Mouse (Mus musculus) midbrain, postnatal 0 days (tissue): ENCODE measurements around the gene Copz1. TPM values are rescaled to one million over a fixed set of nuclear protein-coding genes. Genes with fewer than 3 reads are reported as not detected.

Experiments used
- ATAC-seq: fragments of 200-750 bp; cut with Nextera tagmentation; 2 replicates; pipeline ENCODE4 v1.8.0; 2017; ENCODE audit warnings: moderate number of reproducible peaks, mild to moderate bottlenecking, moderate TSS enrichment, moderate library complexity; ENCODE audit not compliant: low FRiP score
- DNase-seq: peaks from one replicate; pipeline ENCODE4 v3.0.0-alpha.2; 2015; ENCODE audit warnings: low spot score
- H3K27ac ChIP-seq: fragments of 300-500 bp; sonication (generic); 2 replicates; pipeline ENCODE4 v1.5.1; 2014; ENCODE audit warnings: low read depth, mild to moderate bottlenecking, low read length, mixed read lengths
- H3K27me3 ChIP-seq: fragments of 300-500 bp; sonication (generic); 2 replicates; pipeline ENCODE4 v1.6.1; 2014; ENCODE audit warnings: low read length, control low read depth, mixed read lengths; ENCODE audit not compliant: insufficient read depth
- H3K36me3 ChIP-seq: fragments of 300-500 bp; sonication (generic); 2 replicates; pipeline ENCODE4 v1.6.1; 2014; ENCODE audit warnings: low read length, control low read depth, mixed read lengths; ENCODE audit not compliant: insufficient read depth
- H3K4me1 ChIP-seq: fragments of 300-500 bp; sonication (generic); 2 replicates; pipeline ENCODE4 v1.6.1; 2014; ENCODE audit warnings: mild to moderate bottlenecking, control low read depth, antibody characterized with exemption, low read length, mixed read lengths; ENCODE audit not compliant: insufficient read depth
- H3K4me2 ChIP-seq: fragments of 300-500 bp; sonication (generic); 2 replicates; pipeline ENCODE4 v1.6.1; 2014; ENCODE audit warnings: low read depth, mild to moderate bottlenecking, low read length, mixed read lengths; ENCODE audit not compliant: poor library complexity, severe bottlenecking
- H3K4me3 ChIP-seq: fragments of 300-500 bp; sonication (generic); 2 replicates; pipeline ENCODE4 v1.5.1; 2014; ENCODE audit warnings: low read depth, mild to moderate bottlenecking, low read length, moderate library complexity
- H3K9ac ChIP-seq: fragments of 300-500 bp; sonication (generic); replicated peaks from 2 replicates; pipeline ENCODE4 v1.6.1; 2014; ENCODE audit warnings: mild to moderate bottlenecking, low read length, moderate library complexity, mixed read lengths; ENCODE audit not compliant: poor library complexity, severe bottlenecking
- H3K9me3 ChIP-seq: fragments of 300-500 bp; sonication (generic); 2 replicates; pipeline ENCODE4 v1.6.1; 2016; ENCODE audit warnings: low read length, control low read depth
- CTCF ChIP-seq: IDR thresholded peaks from 2 replicates; pipeline ENCODE4 v1.5.1; 2016; ENCODE audit warnings: antibody characterized with exemption, mild to moderate bottlenecking
- WGBS: fragments of 180-500 bp; shearing (Covaris S2); extraction: QIAGEN DNeasy Blood & Tissue Kit; methylation state at CpG from one replicate; pipeline ENCODE4 v1.1.7; 2014; 5-methylcytosine and 5-hydroxymethylcytosine counted together
- polyA plus RNA-seq: library from polyadenylated mRNA; unstranded; fragments of >200 nt; fragmentation: Nextera tagmentation; extraction: Ambion mirVana; gene quantifications from 2 replicates; pipeline ENCODE4 v1.2.1, GENCODE M21; 2015
- total RNA-seq: library from RNA; depleted of rRNA; stranded (reverse); fragments of >200 nt; gene quantifications from 2 replicates; pipeline ENCODE4 v1.2.3, GENCODE M21; 2014

Gene Copz1
- total and polyA plus RNA-seq, 2 experiments from 2014 or later = 151 to 178 TPM

DNA sequence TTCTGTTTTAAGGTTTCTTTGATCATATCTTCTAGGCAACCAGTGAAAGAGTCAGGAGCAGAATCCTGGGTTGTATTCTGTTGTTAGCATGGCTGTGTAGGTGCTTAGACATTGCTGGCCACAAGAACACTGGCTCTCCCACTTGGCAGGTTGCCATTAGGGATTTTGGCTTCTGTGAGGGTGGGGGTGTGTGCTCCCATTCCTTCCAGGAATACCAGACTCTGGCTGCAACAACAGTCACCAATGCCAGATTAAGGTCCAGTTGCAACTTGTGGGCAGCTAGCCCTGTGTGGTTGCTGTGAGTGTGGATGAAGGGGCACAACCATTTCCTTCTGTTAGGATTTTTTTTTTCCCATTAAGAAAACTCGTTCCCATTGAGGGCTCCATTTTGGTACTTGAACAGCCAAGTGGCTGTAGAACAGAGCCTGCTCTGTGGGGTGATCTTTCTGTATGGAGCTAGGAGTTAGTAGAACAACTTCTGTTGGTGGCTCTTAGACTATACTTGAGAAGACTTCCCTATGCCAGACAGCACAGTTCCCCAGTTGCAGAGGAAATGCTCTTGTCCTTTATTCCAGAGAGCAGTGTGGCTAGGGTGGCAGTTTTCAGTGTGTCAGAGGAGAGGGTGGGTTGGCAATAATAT is 13.4 kb downstream of the Copz1 start:
- Histone ChIP-seq H3K4me1 (no peaks in the 10 kb centered on the region), H3K4me2 (no peak overlapping the region), H3K9me3 (no peaks in the 10 kb centered on the region), H3K27me3 (no peaks in the 10 kb centered on the region), H3K36me3 (0 out of 2 replicates have a peak, but pooled peaks cover 1% of the 10 kb centered on the region), H3K27ac (peak overlapping the region; percentile 51), H3K4me3 (no peak overlapping the region), H3K9ac (no peak overlapping the region)
- TF ChIP-seq CTCF = no peak
- ATAC-seq (peak; percentile 71), DNase-seq (peak; percentile 81)
- WGBS = 61% methylated on average over 1 of the region's 1 CpGs

DNA sequence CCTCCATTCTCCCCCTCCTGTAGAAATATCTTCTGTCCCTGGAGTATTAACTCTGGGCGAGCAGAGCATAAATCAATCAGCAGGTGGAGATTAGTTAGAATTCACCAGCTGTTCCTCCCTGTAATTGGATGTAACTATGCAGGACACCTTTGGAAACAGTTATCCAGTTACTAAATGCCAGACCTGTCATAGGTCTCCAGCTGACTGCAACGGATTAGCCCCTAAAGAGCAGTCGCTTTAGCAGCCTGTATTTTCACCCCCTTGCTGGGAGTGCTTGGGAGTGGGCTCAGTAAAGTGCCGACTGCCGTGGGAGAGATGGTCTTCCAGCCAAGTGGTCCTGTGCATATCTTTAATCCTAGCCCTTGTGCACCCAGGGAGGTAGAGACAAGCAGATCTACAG is 17.1 kb downstream of the Copz1 start:
- peak overlapping the region; percentile 24; the same call in 1 of the 2 replicates for H3K9ac ChIP-seq
- 23% methylated on average over 5 of the region's 5 CpGs for WGBS

DNA sequence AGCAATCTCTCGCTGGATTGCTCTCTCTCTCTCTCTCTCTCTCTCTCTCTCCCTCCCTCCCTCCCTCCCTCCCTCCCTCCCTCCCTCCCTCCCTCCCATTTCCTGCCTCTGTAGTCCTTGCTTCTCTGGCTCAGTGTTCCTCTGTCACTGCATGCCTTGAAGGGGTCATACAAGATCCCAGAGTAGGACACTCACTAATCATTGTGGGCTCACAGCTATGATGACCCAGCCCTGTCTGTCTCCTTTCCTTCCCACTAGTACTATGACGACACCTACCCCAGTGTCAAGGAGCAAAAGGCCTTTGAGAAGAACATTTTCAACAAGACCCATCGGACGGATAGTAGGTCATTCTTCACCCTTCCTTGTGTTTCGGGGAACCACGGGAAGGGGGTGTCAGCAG is 17.9 kb downstream of the Copz1 start:
- no peak for TF ChIP-seq CTCF

More for the DNA sequence above, 17.1 kb downstream of the Copz1 start:
- ATAC-seq (no peak), DNase-seq (no peak)
- H3K27ac ChIP-seq = no peak overlapping the region
- no peaks in the 10 kb centered on the region for H3K4me1 ChIP-seq
- H3K36me3 ChIP-seq = peaks cover 13% of the 10 kb centered on the region
- no peak for TF ChIP-seq CTCF
- no peak overlapping the region for H3K4me3 ChIP-seq
- H3K4me2 ChIP-seq = no peak overlapping the region
- H3K9me3 ChIP-seq = no peaks in the 10 kb centered on the region
- no peaks in the 10 kb centered on the region for H3K27me3 ChIP-seq

DNA sequence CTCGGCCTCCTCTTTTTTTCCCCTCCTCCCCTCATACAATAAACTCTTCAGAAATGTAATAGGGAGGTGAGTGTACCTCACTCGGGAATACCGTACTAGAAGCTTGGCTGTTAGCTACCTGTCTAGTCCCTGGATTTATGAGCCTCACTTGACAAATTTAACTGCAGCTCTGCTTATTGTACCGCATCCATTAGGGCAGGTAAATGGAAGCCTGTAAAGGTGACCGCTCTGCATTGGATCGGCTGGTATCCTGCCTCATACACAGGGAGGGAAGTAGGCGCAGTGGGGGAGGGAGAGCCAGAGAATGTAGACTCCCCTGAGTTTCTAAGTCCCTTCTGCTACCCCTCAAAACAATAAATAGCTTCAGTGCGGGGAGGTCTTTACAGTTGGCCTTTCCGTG is 18.3 kb downstream of the Copz1 start:
- no peak for ATAC-seq

More for the DNA sequence above, 17.9 kb downstream of the Copz1 start:
- no peaks in the 10 kb centered on the region for H3K9me3 ChIP-seq
- no peak overlapping the region for H3K4me3 ChIP-seq
- no peak overlapping the region for H3K4me2 ChIP-seq
- H3K4me1 ChIP-seq = no peaks in the 10 kb centered on the region
- no peak overlapping the region for H3K9ac ChIP-seq
- H3K36me3 ChIP-seq = peaks cover 13% of the 10 kb centered on the region
- no peak overlapping the region for H3K27ac ChIP-seq
- no peaks in the 10 kb centered on the region for H3K27me3 ChIP-seq
- 85% methylated on average over 6 of the region's 6 CpGs for WGBS
- DNase-seq (no peak), ATAC-seq (no peak)

DNA sequence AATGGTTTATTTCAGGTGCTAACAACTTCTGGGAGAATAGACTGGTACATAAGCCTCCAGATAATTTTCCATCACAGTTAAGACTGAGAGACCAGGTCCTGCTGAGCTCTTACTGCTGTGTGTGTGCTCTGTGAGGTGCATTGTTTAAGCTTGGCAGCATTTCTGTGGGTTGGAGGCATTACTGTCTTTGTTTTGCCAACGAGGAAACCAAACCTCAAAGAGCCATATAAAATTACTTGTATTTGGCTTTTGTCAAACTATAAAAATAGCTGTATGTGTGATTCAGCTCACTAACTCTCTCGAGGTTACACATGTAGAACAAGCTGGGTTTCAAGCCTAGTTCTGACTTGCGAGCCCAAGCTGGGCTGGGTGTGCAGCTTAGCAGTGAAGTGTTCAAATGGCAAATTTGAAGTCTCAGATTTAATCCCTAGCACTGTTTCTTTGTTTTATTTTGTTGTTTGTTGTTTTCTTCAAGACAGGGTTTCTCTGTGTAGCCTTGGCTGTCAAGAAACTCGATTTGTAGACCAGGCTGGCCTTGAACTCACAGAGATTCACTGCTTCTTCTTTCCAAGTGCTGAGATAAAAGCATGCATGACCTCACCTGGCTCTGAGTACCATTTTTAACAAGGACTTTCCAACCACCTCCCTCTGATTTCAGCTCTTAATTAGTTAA is 20.3 kb downstream of the Copz1 start:
- H3K4me1 ChIP-seq = no peaks in the 10 kb centered on the region
- no peak overlapping the region for H3K4me2 ChIP-seq
- H3K27ac ChIP-seq = no peak overlapping the region
- H3K9ac ChIP-seq = no peak overlapping the region
- ATAC-seq = no peak
- no peaks in the 10 kb centered on the region for H3K9me3 ChIP-seq
- no peaks in the 10 kb centered on the region for H3K27me3 ChIP-seq
- peaks cover 13% of the 10 kb centered on the region for H3K36me3 ChIP-seq
- no peak for DNase-seq
- WGBS = 77% methylated on average over 4 of the region's 4 CpGs
- H3K4me3 ChIP-seq = no peak overlapping the region
- TF ChIP-seq CTCF = no peak

More for the DNA sequence above, 18.3 kb downstream of the Copz1 start:
- no peak for TF ChIP-seq CTCF
- no peaks in the 10 kb centered on the region for H3K4me1 ChIP-seq
- H3K9me3 ChIP-seq = no peaks in the 10 kb centered on the region
- H3K4me2 ChIP-seq = no peak overlapping the region
- no peak overlapping the region for H3K9ac ChIP-seq
- H3K27ac ChIP-seq = no peak overlapping the region
- H3K4me3 ChIP-seq = no peak overlapping the region
- WGBS = 93% methylated on average over 9 of the region's 9 CpGs
- H3K36me3 ChIP-seq = peaks cover 13% of the 10 kb centered on the region
- DNase-seq = no peak
- no peaks in the 10 kb centered on the region for H3K27me3 ChIP-seq

DNA sequence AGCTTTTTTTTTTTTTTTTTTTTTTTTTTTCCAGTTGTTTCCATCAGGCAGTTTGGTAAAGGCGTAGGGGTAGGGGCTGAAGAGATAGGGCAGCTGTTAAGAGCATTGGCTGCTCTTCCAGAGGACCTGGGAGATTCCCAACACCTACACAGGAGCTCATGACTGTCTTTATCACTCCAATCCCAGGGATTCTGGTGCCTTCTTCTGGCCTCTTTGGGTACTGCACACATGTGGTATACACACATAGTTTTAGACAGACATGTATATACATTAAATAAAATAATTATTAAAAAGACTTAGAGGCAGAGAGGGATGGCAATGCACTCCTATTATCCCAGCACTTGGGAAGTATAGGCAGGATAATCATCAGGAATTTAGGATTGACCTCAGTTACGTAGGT is 20.9 kb downstream of the Copz1 start:
- Histone ChIP-seq H3K27me3 (no peaks in the 10 kb centered on the region), H3K9me3 (no peaks in the 10 kb centered on the region), H3K4me3 (no peak overlapping the region), H3K36me3 (peaks cover 13% of the 10 kb centered on the region), H3K4me1 (no peaks in the 10 kb centered on the region), H3K9ac (no peak overlapping the region), H3K4me2 (no peak overlapping the region), H3K27ac (no peak overlapping the region)
- ATAC-seq (no peak), DNase-seq (no peak)
- peak; percentile 27; the same call in 1 of the 2 replicates for TF ChIP-seq CTCF
- 98% methylated on average over 2 of the region's 2 CpGs for WGBS
